Mouse (Mus musculus): ENCODE data around the gene Kalrn.

Kalrn gene

GRCm38 (mm10) chr16:34167042-34167441 lies 406.3 kb downstream of the Kalrn start:
- no peak for DNase-seq

DNA sequence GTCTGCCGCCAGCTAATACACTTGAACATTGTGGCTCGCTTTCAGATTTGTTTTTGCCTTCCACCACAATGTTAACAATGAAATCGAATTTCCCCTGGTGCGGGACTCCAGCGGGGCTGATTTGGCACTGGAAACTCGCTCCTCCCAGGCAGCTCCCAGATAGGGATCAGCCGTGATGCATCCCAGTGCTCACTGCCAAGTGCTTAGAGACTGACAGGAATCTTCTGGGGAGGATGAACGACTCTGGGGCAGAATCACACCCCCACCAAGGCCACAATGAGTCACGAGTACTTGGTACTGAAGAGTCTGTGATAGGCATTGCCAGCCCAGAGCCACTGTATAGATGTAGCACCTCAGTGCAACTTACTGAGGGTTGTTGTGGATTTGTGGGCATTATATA lies 410.2 kb downstream of the Kalrn start:
- DNase-seq: peak in 1 of 2 experiments; percentile 10

- DNase-seq: peak; percentile 41 to 56
Observed at GRCm38 (mm10) chr16:34159576-34159975, 413.8 kb downstream of the Kalrn start.

- DNase-seq: peak; percentile 15 to 25
Observed at GRCm38 (mm10) chr16:34157386-34158135, 415.8 kb downstream of the Kalrn start.

DNA sequence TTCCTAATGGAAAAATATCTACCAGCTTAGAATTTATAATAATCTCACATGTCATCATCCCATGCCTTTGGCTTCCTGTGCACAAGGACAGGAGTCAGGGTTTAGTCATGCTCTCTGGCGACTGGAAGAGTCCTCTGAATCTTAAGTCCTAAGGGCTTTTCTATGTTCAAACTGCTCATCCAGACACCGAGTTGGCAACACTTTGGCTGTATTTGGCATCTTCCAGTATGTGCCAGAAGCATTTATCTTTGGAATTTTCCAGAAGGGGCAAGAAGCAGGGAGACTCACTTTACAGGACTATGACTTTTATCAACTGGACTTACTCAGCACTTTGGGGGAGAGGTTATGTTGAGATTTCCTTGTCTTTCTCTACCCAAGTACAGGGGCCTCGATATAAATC lies 417.6 kb downstream of the Kalrn start:
- DNase-seq: peak in 1 of 2 experiments; percentile 6

- no peak for DNase-seq
Observed at GRCm38 (mm10) chr16:34154903-34155302, 418.4 kb downstream of the Kalrn start.

- DNase-seq: no peak
Observed at GRCm38 (mm10) chr16:34151528-34152071, 421.7 kb downstream of the Kalrn start.

GRCm38 (mm10) chr16:34141670-34142069 lies 431.7 kb downstream of the Kalrn start:
- DNase-seq: no peak

DNA sequence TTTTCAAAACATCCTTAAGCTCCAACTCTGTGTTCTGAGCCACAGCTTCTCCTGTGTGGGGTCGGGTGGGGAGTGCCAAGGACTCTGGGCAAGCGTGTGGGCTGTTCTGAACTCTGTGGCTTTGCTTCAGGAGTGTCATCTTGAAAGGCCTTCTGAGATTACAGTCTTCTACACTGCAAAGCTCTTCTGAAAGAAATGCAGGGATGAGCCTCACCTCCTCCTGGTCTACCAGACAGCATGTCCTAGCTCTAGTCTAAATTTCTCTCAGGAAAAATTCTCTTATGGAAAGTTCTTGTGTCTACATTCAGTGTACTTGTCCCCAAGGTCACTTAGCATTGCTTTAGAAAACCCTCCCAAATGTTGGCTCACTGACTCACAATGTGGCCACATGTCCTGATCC lies 438.3 kb downstream of the Kalrn start:
- no peak for DNase-seq

GRCm38 (mm10) chr16:34134628-34135027 lies 438.7 kb downstream of the Kalrn start:
- DNase-seq: no peak

- DNase-seq: peak; percentile 86 to 88
Observed at GRCm38 (mm10) chr16:34125595-34125994, 447.7 kb downstream of the Kalrn start.

DNA sequence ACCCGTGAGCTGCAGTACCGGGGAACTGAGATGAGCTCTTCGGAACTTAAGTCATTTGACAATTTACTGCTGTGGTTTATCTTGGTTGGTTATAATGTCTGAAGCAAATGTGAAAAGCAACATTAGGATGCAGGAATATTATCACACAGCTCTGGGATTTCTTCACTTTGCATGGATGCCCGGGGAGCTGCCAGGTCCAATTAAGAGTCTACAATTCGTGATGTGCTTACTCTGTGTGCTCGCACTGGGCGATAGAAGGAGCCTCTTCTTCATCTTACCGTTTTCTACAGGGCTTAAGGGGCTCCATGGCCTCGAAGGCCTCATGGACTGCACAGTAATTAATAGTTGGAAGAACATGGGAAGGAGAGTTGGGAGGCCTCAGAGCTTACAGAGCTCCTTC lies 450.8 kb downstream of the Kalrn start:
- no peak for DNase-seq

DNA sequence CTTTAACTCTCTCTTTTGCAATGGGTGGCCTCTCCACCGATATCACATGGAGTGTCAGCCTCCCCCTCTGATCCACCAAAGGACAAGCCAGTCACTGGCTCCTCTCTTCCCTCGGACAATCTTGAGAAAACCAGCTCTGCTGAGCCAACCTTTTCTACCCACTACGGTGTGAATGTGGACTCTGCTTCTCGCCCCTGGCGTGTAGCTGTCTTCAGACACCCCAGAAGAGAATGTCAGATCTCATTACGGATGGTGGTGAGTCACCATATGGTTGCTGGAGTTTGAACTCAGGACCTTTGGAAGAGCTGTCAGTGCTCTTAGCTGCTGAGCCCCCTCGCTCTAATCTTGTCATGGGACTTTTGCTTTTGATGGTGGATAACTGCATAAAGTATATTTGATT lies 452.0 kb downstream of the Kalrn start:
- no peak for DNase-seq

GRCm38 (mm10) chr16:34120801-34121201 lies 452.5 kb downstream of the Kalrn start:
- no peak for DNase-seq

DNA sequence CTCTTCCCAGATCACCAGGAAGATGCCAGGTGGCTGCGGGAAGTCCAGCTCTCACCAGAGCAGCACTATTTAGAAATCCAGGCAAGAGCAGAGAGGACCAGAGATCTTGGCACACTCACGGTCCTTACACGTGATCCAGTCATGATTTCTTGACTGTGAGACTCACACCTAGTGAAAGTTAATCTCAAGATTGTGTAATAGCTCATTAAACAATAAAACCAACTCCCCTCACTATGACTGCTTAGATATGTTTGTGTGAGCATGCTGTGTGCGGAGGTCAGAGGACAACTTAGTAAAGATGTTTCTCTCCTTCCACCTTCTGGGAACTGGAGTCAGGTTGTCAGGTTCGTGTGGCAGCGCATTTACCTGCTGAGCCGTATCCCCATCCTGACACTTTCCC lies 453.5 kb downstream of the Kalrn start:
- no peak for DNase-seq

- peak; percentile 51 to 67 for DNase-seq
Observed at GRCm38 (mm10) chr16:34119370-34119769, 454.0 kb downstream of the Kalrn start.

- DNase-seq: peak; percentile 85 to 91
Observed at GRCm38 (mm10) chr16:34114665-34115064, 458.7 kb downstream of the Kalrn start.

DNA sequence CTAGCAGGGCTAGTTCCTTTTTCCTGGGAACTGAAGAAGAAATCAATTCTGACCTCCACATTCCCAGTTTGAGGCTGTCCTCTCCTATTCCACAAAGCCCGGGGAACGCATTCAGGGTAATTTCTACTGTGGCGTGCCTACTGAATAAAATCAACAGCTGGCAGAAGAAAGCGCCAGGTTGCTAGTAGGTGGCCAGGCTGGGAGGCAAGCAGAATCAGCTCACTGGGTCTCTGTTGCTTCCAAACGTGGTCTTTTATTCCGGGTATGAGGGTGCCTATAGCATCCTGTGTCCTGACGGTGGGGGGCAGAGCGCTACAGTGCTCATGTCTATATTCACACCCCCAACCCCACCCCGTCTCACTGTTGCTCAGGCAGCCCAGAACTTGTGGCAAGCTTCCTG lies 460.2 kb downstream of the Kalrn start:
- DNase-seq: no peak

DNA sequence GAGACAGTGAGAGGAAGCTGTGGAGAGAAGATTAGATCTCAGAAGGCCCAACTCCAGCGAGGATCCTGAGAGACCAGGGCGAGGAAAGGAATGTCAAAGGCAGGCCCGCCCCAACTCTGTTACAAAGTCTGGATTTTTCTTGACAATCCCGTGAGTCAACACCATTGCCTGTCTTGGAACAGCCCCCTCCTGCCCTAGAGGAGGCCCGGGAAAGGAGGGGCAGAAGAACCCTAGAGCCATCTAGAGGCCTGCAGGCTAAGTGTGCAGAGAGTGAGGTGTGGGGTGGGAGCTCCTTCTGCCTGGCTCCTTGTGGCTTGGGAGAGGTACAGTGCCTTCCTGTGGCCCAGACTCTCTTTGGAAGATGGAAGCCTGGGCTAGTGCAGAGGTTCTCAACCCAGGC lies 460.8 kb downstream of the Kalrn start:
- DNase-seq: peak; percentile 45 to 49

DNA sequence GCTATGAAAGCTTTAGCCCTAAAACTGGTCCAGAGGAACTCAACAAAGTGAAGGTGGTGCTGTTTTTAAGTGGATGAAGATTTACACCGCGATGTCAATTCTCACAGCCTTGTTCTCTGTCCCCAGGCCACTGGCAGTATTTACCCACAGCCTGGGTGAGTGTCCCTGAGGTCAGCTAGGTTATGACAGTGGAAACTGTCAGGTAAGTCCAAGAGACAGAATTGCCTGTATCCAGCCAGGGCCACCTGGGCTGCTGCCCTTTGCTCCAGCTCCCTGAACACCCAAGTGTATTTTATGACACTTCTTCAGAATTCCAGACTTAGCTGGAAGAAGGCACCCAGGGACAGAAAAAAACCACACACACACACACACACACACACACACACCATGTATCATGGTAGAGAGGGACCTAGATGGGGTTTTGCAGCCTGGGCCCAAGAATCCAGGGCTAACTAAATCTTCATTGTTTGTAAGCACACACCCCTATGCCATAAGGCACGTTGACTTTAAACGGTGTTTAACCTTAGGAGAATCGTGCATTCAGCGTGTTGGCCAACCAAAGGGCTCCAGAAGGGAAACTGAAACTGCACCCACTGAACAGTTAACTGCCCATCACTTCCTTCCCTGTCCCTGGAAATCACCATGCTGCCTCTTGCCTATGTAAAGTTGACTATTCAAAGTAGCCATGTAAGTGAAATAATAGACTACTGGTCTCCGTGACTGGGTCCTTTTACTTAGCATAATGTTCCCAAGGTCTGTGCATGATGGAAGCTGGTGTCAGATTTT lies 462.3 kb downstream of the Kalrn start:
- no peak for DNase-seq

DNA sequence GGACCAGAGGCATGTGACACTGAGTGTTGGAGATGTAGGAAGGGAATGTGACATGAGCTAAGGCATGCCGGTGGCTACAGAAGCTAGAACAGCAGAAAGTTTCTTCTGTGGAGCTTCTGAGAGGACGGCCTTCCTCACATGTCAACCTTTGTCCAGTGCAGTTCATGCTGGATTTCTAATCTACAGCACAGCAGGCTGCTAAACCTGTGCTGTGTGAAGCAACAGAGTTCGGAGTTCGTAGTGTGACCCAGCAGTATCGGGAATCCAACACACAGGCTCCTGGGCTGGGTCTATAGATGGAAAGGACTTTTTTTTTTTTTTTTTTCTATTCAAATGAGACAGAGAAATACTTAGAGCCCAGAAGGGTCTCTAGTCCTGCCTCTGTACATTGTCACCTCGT lies 468.9 kb downstream of the Kalrn start:
- DNase-seq: no peak

- DNase-seq: no peak
Observed at GRCm38 (mm10) chr16:34102742-34103141, 470.6 kb downstream of the Kalrn start.

DNA sequence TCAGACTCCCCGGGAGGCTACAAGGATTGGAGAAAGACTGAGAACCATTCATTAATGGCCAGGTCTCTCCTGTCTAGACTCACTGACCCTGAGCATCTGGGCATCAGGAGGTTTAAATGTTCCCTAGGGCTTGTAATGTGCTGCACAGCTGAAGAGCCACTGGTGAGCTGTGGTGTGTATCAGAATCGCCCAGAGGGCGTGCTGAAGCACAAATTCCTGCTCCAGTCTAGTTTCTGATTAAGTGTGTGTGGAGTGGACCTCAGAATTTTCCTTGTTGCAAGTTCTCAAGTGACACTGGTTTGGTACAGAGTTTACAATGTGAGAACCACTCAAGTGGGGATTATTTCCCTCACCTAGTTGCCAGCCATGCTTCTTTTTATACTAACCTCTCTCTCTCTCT lies 473.5 kb downstream of the Kalrn start:
- no peak for DNase-seq
